Mouse (Mus musculus) thymus, adult 2 months (tissue): Measurements from ENCODE around the gene Astn1. TPM values are rescaled to one million over a fixed set of nuclear protein-coding genes. Genes with fewer than 3 reads are reported as not detected.

Experiments
- DNase-seq: peaks from one replicate; pipeline ENCODE4 v3.0.0; 2021
- H3K27ac ChIP-seq: fragments of 200-500 bp; 2 replicates; pipeline ENCODE4 v1.5.1; 2012; ENCODE audit warnings: low read length, control low read depth; ENCODE audit not compliant: control insufficient read depth, insufficient read depth
- H3K27me3 ChIP-seq: fragments of 200-500 bp; 2 replicates; pipeline ENCODE4 v1.6.1; 2012; ENCODE audit warnings: mild to moderate bottlenecking, low read length, moderate library complexity, mixed read lengths; ENCODE audit not compliant: control insufficient read depth, insufficient read depth
- H3K36me3 ChIP-seq: fragments of 200-500 bp; 2 replicates; pipeline ENCODE4 v1.6.1; 2012; ENCODE audit warnings: mild to moderate bottlenecking, low read length, moderate library complexity; ENCODE audit not compliant: control insufficient read depth, insufficient read depth
- H3K4me1 ChIP-seq: fragments of 200-500 bp; replicated peaks from 2 replicates; pipeline ENCODE4 v1.6.1; 2012; ENCODE audit warnings: low read length; ENCODE audit not compliant: control insufficient read depth, insufficient read depth
- H3K4me3 ChIP-seq: fragments of 200-500 bp; 2 replicates; pipeline ENCODE4 v1.5.1; 2012; ENCODE audit warnings: mild to moderate bottlenecking, low read length, control low read depth, moderate library complexity; ENCODE audit not compliant: control insufficient read depth, insufficient read depth
- CTCF ChIP-seq: fragments of 200-500 bp; IDR thresholded peaks from 2 replicates; pipeline ENCODE4 v1.5.1; 2012; ENCODE audit warnings: mild to moderate bottlenecking, control low read depth, low read length, moderate library complexity, borderline replicate concordance; ENCODE audit not compliant: control insufficient read depth, poor library complexity, insufficient read depth; ENCODE audit errors: extremely low read depth
- POLR2A ChIP-seq: fragments of 200-500 bp; IDR thresholded peaks from 2 replicates; pipeline ENCODE4 v1.6.1; 2012; ENCODE audit warnings: mild to moderate bottlenecking, low read length, control low read depth, moderate library complexity; ENCODE audit not compliant: control insufficient read depth, poor library complexity, insufficient read depth; ENCODE audit errors: extremely low read depth
- WGBS: fragments of 180-500 bp; shearing (Covaris S2); methylation state at CpG from one replicate; pipeline ENCODE4 v1.1.7; 2018; 5-methylcytosine and 5-hydroxymethylcytosine counted together
- polyA plus RNA-seq: library from polyadenylated mRNA; depleted of rRNA; stranded (reverse); fragments of >200 nt; gene quantifications from 2 replicates; pipeline ENCODE4 v1.2.3, GENCODE M21; 2012

Gene Astn1
- polyA plus RNA-seq, 1 experiment, result 0.19 TPM

- H3K36me3 ChIP-seq, result no peaks in the 10 kb centered on the region
- H3K27me3 ChIP-seq, result no peaks in the 10 kb centered on the region
- 73% methylated on average over 10 of the region's 10 CpGs for WGBS
- no peaks in the 10 kb centered on the region for H3K4me1 ChIP-seq
- TF ChIP-seq POLR2A (no peak), CTCF (no peak)
- DNase-seq, result no peak
- H3K27ac ChIP-seq, result no peak overlapping the region
- no peak overlapping the region for H3K4me3 ChIP-seq
Observed at GRCm38 (mm10) chr1:158405899-158406769, 44.1 kb downstream of the Astn1 start.

GRCm38 (mm10) chr1:158408124-158408523 is 46.1 kb downstream of the Astn1 start:
- DNase-seq, result no peak
- Histone ChIP-seq H3K27me3 (no peaks in the 10 kb centered on the region), H3K4me3 (no peak overlapping the region), H3K4me1 (no peaks in the 10 kb centered on the region), H3K36me3 (no peaks in the 10 kb centered on the region), H3K27ac (no peak overlapping the region)
- 88% methylated on average over 2 of the region's 2 CpGs for WGBS
- no peak for TF ChIP-seq POLR2A
- TF ChIP-seq CTCF, result no peak

GRCm38 (mm10) chr1:158411146-158411545 is 49.1 kb downstream of the Astn1 start:
- Histone ChIP-seq H3K27me3 (no peaks in the 10 kb centered on the region), H3K27ac (no peak overlapping the region), H3K4me1 (no peaks in the 10 kb centered on the region), H3K36me3 (no peaks in the 10 kb centered on the region), H3K4me3 (no peak overlapping the region)
- TF ChIP-seq POLR2A (no peak), CTCF (no peak)
- WGBS, result 81% methylated on average over 3 of the region's 3 CpGs
- DNase-seq, result no peak

GRCm38 (mm10) chr1:158414198-158414597 is 52.1 kb downstream of the Astn1 start:
- 96% methylated on average over 2 of the region's 2 CpGs for WGBS
- TF ChIP-seq POLR2A, result no peak
- no peak for TF ChIP-seq CTCF
- Histone ChIP-seq H3K4me3 (no peak overlapping the region), H3K27me3 (no peaks in the 10 kb centered on the region), H3K4me1 (no peaks in the 10 kb centered on the region), H3K27ac (no peak overlapping the region), H3K36me3 (no peaks in the 10 kb centered on the region)
- DNase-seq, result no peak

GRCm38 (mm10) chr1:158421451-158421850 is 59.4 kb downstream of the Astn1 start:
- Histone ChIP-seq H3K36me3 (no peaks in the 10 kb centered on the region), H3K27me3 (no peaks in the 10 kb centered on the region), H3K4me1 (no peaks in the 10 kb centered on the region), H3K27ac (no peak overlapping the region), H3K4me3 (no peak overlapping the region)
- DNase-seq, result no peak
- WGBS, result 88% methylated on average over 8 of the region's 8 CpGs
- TF ChIP-seq CTCF, result no peak
- TF ChIP-seq POLR2A, result no peak

- DNase-seq, result no peak
- no peaks in the 10 kb centered on the region for H3K36me3 ChIP-seq
- TF ChIP-seq CTCF, result no peak
- no peak for TF ChIP-seq POLR2A
- H3K27ac ChIP-seq, result no peak overlapping the region
- 31% methylated on average over 1 of the region's 1 CpGs for WGBS
- no peaks in the 10 kb centered on the region for H3K27me3 ChIP-seq
- no peak overlapping the region for H3K4me3 ChIP-seq
- H3K4me1 ChIP-seq, result no peaks in the 10 kb centered on the region
Observed at GRCm38 (mm10) chr1:158422739-158423138, 60.7 kb downstream of the Astn1 start.
